Mouse (Mus musculus): ENCODE data around the gene Galnt10.
"Not testable (repeated sequence)": the region's sequence is repeated elsewhere in the genome, so short reads cannot be mapped to it uniquely, and the experiment has no call there.

Gene Galnt10

DNA sequence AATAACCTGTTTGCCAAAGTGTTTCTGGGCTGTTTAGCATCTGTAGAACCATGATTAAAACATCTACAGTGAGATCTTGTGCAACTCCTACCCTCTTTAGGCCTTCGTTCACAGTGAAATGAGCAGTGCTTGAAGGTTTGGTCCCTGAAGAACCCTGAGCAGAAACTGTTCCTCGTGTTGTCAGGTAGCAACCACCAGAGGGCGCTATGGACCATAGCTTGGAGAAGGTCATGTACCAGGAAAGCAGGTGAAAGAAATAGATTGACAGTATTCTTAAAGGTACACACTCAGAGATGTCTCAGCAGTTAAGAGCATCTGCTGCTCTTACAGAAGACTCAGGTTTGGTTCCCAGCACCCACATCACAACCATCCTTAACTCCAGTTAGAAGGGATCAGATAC, 142.7 kb downstream of the Galnt10 start:
- DNase-seq (ENCODE audit: low read depth, low spot score), result no peak

DNA sequence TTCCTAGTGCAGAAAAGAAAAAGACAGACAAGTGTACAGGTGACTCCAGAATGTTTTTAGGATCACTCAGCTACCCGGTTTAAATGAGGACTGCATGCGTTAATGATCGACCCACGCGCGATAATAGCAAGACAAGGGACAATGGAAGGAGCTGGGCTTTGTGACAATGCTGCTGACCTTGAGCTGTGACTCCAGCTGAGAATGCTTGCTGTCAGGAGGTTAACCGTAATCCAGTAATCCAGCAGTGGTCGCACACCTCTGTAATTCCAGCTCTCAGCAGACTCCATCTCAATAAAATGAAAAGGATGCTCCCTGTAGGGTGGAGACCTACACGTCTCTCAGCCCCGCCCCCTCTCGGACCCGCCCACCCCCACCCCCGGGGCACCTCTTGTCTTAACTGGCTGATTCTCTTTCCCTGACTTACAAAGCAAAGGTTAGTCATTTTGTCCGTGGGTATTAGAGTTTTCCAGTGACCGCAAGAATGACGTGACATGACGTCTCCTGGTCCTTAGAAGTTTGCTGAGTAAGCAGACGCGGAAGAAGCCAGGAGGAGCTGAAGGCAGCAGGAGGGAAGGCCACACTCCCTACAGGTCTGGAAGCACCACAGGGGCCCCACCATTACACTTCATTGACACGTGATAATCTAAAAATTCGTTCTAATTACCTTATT, 145.8 kb downstream of the Galnt10 start:
- DNase-seq (ENCODE audit: low read depth, low spot score), result no peak

- no peak for DNase-seq (ENCODE audit: low read depth, low spot score)
These were observed 149.8 kb downstream of the Galnt10 start for GRCm38 (mm10) chr11:57795086-57795485.

DNA sequence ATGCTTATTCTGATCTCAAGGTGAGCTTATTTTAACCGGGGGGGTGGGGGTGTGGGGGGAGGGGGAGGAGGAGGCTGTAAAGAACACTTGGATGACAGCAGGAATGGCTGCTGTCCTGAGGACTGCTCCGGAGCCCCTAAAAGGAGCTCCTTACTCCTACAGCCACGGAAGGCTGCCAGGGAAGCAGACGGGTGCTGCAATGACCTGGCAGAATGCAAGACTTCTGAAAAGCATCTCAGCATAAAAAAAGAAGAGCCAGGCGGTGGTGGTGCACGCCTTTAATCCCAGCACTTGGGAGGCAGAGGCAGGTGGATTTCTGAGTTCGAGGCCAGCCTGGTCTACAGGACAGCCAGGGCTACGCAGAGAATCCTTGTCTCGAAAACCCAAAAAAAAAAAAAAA, 152.6 kb downstream of the Galnt10 start:
- DNase-seq (ENCODE audit: low read depth, low spot score), result no peak

DNA sequence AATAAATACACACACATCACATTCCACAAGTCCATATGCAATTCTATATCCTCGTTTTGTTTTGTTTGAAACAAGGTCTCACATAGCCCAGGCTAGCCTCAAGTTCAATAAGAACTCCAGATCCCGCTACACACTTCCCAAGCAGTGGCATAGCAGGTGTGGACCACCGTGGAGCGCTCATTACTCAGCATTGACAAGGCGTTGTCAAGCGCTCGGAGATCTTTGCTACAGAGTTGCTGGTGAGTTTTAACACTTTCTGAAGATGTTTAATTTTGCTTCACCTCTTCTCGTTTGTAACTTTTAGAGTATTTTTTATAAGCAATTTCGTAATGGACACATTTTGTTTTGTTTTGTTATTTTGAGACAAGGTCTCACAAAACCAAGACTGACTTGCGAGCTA, 154.2 kb downstream of the Galnt10 start:
- DNase-seq (ENCODE audit: low read depth, low spot score), result no peak

- DNase-seq (ENCODE audit: low read depth, low spot score), result no peak
These were observed 155.2 kb downstream of the Galnt10 start for GRCm38 (mm10) chr11:57800266-57800951.

DNA sequence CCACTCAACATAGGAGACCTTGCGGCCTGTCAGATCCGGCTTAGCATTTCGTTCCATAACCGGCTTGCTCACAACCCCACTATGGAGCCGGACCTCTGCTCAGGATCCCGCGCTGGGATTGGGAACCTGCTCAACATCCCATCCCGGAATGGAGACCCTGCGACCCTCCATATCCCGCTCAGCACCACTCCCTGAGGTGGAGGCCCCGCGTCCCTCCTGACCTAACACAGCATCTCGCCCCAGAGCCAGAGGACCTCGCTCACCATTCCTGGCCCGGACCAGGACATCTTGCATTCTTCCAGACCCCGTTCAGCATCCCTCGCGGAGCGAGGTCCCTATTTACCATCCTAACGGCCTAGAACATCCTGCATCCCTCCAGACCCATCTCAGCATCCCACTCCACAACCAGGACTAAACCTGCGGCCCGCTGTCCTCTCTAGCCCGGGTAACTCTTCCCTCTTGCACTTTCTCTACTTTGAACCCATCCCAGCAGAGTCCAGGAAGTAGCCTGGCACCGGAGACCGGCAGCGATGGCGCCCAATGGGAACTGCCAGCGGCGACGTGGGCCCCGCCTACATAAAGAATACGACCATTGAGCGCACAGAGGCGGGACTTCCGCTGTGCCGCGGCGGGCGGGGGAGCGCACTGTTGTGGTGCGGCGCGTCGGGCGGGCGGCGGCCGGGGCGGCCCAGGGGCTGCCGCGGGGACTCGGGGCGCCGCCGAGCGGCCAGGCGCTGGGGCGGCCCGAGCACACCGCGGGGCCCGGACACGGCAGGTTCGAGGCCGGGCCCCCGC, 155.9 kb downstream of the Galnt10 start, which contains the start of gene Sap30l:
Sap30l (plus strand) TSS at position 667 of the 795 bp plus-strand sequence.
- peak; percentile 93 for DNase-seq (ENCODE audit: low read depth, low spot score)

DNA sequence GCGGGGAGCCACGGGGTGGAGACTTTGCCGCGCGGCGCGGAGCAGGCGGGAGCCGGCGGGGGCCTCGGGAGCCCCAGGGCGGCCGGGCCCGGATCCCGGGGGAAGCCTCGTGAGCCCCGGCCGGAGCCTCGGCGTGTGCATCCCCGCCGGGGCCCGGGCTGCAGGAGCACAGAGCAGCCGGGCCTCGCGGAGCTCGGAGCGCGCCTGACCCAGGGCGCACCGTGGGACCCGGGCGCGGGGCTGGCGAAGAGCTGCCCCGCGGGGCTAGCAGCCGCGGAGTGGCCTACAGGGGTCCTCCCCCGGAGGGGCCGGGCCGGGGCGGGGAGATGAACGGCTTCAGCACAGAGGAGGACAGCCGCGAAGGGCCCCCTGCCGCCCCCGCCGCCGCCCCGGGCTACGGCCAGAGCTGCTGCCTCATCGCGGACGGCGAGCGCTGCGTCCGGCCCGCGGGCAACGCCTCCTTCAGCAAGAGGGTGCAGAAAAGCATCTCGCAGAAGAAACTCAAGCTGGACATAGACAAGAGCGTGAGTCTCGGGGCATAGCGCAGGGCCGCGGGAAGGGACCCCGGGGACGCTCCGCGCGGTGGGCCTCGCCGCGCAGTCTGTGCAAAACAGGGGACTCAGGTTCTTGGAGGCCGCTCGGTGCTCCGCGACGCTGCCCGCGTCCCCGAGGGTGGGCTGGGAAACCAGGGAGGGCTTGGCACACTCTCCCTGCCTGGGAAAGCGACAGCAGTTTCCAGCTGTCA, 156.7 kb downstream of the Galnt10 start:
- no peak for DNase-seq (ENCODE audit: low read depth, low spot score)

GRCm38 (mm10) chr11:57802511-57802870, 157.2 kb downstream of the Galnt10 start:
- DNase-seq (ENCODE audit: low read depth, low spot score), result no peak

- no peak for DNase-seq (ENCODE audit: low read depth, low spot score)
These were observed 159.8 kb downstream of the Galnt10 start for GRCm38 (mm10) chr11:57805047-57805446.

DNA sequence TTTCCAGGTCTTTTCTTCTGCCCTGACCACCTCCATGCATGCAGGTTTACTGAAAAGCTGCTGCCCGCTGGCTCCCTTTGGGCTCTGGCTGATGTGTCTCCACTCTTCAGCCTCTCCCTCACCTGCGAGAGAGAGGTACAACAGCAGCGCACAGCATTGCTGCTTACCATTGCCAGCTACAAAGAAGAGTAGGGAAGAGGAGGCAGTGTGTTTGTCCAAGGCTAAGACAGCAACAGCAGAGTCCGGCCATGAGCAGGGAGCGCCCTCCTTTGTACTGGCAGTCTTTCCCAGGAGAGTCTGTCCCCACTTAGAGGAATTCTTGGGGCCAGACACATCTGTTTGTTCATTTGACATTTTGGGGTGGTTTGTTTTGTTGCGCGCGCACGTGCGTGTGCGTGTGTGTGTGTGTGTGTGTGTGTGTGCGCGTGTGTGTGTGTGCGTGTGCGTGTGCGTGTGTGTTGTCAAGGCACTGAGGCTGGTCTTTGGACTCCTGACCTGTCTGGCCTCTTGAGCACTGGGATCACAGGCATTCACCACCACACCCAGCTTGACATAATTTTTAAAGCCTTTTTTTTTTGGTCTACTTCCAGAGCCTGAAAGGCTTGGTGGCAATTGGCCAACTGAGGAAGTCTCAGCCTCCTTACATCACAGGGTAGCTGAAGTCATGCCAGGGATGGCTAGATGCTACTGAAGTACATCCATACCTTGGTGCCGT, 163.9 kb downstream of the Galnt10 start:
- DNase-seq (ENCODE audit: low read depth, low spot score), result no peak

- no peak for DNase-seq (ENCODE audit: low read depth, low spot score)
These were observed 164.5 kb downstream of the Galnt10 start for GRCm38 (mm10) chr11:57809732-57810098.

- no peak for DNase-seq (ENCODE audit: low read depth, low spot score)
These were observed 165.8 kb downstream of the Galnt10 start for GRCm38 (mm10) chr11:57811006-57811405.

- DNase-seq (ENCODE audit: low read depth, low spot score), result no peak
These were observed 167.0 kb downstream of the Galnt10 start for GRCm38 (mm10) chr11:57812212-57812611.

GRCm38 (mm10) chr11:57813641-57814040, 168.4 kb downstream of the Galnt10 start:
- DNase-seq (ENCODE audit: low read depth, low spot score), result no peak

GRCm38 (mm10) chr11:57818189-57818588, 172.9 kb downstream of the Galnt10 start:
- DNase-seq (ENCODE audit: low read depth, low spot score), result no peak

DNA sequence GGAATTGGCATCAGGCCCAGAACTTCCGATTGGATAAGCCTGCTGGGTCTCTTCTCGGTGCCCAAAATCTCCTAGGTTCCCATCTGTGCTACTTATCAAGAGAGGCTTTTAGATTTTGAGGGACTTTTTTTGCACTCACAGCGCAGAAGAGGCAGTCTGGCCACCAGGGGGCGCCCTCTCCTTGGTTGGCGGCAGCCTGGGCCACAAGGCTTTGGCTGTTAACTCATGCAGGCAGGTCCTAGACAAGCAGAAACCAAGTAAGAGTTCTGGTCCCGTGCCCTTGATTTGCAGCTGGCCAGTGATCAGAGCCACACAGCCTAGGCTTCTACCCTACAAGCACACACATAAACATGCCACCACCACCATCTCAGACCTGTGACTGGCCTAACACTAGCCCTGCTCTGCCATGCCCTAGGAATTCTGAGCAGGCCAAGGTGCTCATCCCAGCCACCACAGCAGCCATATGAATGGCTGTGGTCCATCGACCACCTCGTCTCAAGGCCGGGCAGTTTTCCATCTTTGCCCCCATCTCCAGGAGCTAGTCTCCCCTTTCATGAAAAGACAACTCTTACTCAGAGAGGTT, 174.8 kb downstream of the Galnt10 start:
- DNase-seq (ENCODE audit: low read depth, low spot score), result no peak

DNA sequence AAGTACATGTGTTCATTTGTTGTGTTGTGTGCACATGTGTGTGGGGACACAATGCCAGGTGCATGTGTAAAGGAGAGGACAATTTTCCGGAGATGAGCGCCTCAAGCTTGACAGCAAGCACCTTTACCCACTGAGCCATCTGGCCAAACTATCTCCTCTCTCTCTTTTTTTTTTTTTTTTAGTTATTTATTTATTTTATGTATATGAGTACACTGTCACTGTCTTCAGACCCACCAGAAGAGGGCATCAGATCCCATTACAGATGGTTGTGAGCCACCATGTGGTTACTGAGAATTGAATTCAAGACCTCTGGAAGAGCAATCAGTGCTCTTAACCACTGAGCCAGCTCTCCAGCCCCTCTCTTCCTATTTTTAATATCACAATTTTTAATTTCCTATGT, 177.9 kb downstream of the Galnt10 start:
- not testable (repeated sequence) for DNase-seq (ENCODE audit: low read depth, low spot score)

DNA sequence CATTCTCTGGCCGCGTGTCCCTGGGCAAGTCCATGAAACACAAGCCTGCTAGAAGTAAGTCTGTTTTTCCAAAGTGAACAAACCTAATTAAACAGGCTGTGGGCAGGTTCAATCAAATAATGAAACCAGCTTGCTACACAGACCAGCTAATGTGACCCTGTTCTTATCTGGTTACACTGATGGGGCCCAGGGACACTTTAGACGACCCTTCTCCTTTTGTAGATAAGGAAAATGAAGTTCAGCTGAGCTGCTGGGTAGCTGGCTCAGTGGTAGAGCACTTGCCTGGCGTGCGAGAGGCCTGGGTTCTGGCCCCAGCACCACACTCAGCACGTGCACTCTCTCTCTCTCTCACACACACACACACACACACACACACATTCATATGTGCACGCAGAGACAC, 178.5 kb downstream of the Galnt10 start:
- no peak for DNase-seq (ENCODE audit: low read depth, low spot score)

GRCm38 (mm10) chr11:57825234-57825633, 180.0 kb downstream of the Galnt10 start:
- DNase-seq (ENCODE audit: low read depth, low spot score), result not testable (repeated sequence)

All from WW6 (cell line).